Mouse (Mus musculus): ENCODE data around the gene Gpr153. TPM values are rescaled to one million over a fixed set of nuclear protein-coding genes. Genes with fewer than 3 reads are reported as not detected.

Gpr153 gene
- polyA plus RNA-seq, 1 experiment from 2014 or later, result 6.6 TPM

GRCm38 (mm10) chr4:152287317-152288120 is 13.5 kb downstream of the Gpr153 start:
- H3K36me3 ChIP-seq (ENCODE audit: control insufficient read depth, insufficient read depth, low read length), result no peaks in the 10 kb centered on the region
- no peak overlapping the region for H3K9ac ChIP-seq (ENCODE audit: low read length)
- no peak overlapping the region; the same call in 1 of the 2 replicates for H3K4me2 ChIP-seq (ENCODE audit: low read depth, low read length, severe bottlenecking)
- no peak for DNase-seq (ENCODE audit: low spot score)
- H3K27me3 ChIP-seq (ENCODE audit: control insufficient read depth, insufficient read depth, low read length), result peaks cover 91% of the 10 kb centered on the region
- no peak overlapping the region for H3K4me3 ChIP-seq (ENCODE audit: low read depth, low read length)
- ATAC-seq (replicated peaks; ENCODE audit: low FRiP score), result no peak
- peaks cover 34% of the 10 kb centered on the region for H3K4me1 ChIP-seq (replicated peaks; ENCODE audit: control insufficient read depth, insufficient read depth, low read length)
- no peak overlapping the region for H3K27ac ChIP-seq (ENCODE audit: low read depth, low read length)
- no peaks in the 10 kb centered on the region for H3K9me3 ChIP-seq (ENCODE audit: control insufficient read depth, low read length)
- 10% methylated on average over 19 of the region's 19 CpGs for WGBS

- no peaks in the 10 kb centered on the region for H3K9me3 ChIP-seq (ENCODE audit: control insufficient read depth, low read length)
- H3K36me3 ChIP-seq (ENCODE audit: control insufficient read depth, insufficient read depth, low read length), result no peaks in the 10 kb centered on the region
- H3K9ac ChIP-seq (ENCODE audit: low read length), result no peak overlapping the region
- peaks cover 35% of the 10 kb centered on the region for H3K4me1 ChIP-seq (replicated peaks; ENCODE audit: control insufficient read depth, insufficient read depth, low read length)
- H3K27me3 ChIP-seq (ENCODE audit: control insufficient read depth, insufficient read depth, low read length), result peaks cover 90% of the 10 kb centered on the region
- WGBS, result 35% methylated on average over 18 of the region's 18 CpGs
- no peak for DNase-seq (ENCODE audit: low spot score)
- no peak for ATAC-seq (replicated peaks; ENCODE audit: low FRiP score)
- H3K27ac ChIP-seq (ENCODE audit: low read depth, low read length), result no peak overlapping the region
- no peak overlapping the region for H3K4me3 ChIP-seq (ENCODE audit: low read depth, low read length)
- no peak overlapping the region for H3K4me2 ChIP-seq (ENCODE audit: low read depth, low read length, severe bottlenecking)
Measured at GRCm38 (mm10) chr4:152288398-152288945, 14.4 kb downstream of the Gpr153 start.

GRCm38 (mm10) chr4:152290385-152290784 is 16.4 kb downstream of the Gpr153 start:
- peak overlapping the region; percentile 62 for H3K4me2 ChIP-seq (ENCODE audit: low read depth, low read length, severe bottlenecking)
- no peaks in the 10 kb centered on the region for H3K36me3 ChIP-seq (ENCODE audit: control insufficient read depth, insufficient read depth, low read length)
- ATAC-seq (replicated peaks; ENCODE audit: low FRiP score), result peak; percentile 73
- WGBS, result under 1% methylated on average over 32 of the region's 39 CpGs
- peak overlapping the region; percentile 47 for H3K9ac ChIP-seq (ENCODE audit: low read length)
- H3K9me3 ChIP-seq (ENCODE audit: control insufficient read depth, low read length), result no peaks in the 10 kb centered on the region
- peak; percentile 85 for DNase-seq (ENCODE audit: low spot score)
- peak overlapping the region; percentile 25 for H3K4me3 ChIP-seq (ENCODE audit: low read depth, low read length)
- H3K27me3 ChIP-seq (ENCODE audit: control insufficient read depth, insufficient read depth, low read length), result peaks cover 87% of the 10 kb centered on the region
- H3K27ac ChIP-seq (ENCODE audit: low read depth, low read length), result no peak overlapping the region
- peaks cover 37% of the 10 kb centered on the region for H3K4me1 ChIP-seq (replicated peaks; ENCODE audit: control insufficient read depth, insufficient read depth, low read length)

- DNase-seq (ENCODE audit: low spot score) (no peak), ATAC-seq (replicated peaks; ENCODE audit: low FRiP score) (no peak)
- H3K9ac ChIP-seq (ENCODE audit: low read length), result no peak overlapping the region
- H3K4me1 ChIP-seq (replicated peaks; ENCODE audit: control insufficient read depth, insufficient read depth, low read length), result peaks cover 35% of the 10 kb centered on the region
- 0 out of 2 replicates have a peak overlapping the region, but pooled peaks have one; percentile 25 for H3K4me3 ChIP-seq (ENCODE audit: low read depth, low read length)
- no peaks in the 10 kb centered on the region for H3K9me3 ChIP-seq (ENCODE audit: control insufficient read depth, low read length)
- H3K27me3 ChIP-seq (ENCODE audit: control insufficient read depth, insufficient read depth, low read length), result peaks cover 87% of the 10 kb centered on the region
- WGBS, result 5% methylated on average over 11 of the region's 11 CpGs
- H3K27ac ChIP-seq (ENCODE audit: low read depth, low read length), result no peak overlapping the region
- no peaks in the 10 kb centered on the region for H3K36me3 ChIP-seq (ENCODE audit: control insufficient read depth, insufficient read depth, low read length)
- peak overlapping the region; percentile 62; the same call in 1 of the 2 replicates for H3K4me2 ChIP-seq (ENCODE audit: low read depth, low read length, severe bottlenecking)
Measured at GRCm38 (mm10) chr4:152290991-152291390, 17.0 kb downstream of the Gpr153 start.

- H3K4me1 ChIP-seq (replicated peaks; ENCODE audit: control insufficient read depth, insufficient read depth, low read length), result peaks cover 31% of the 10 kb centered on the region
- no peak within 1 kb of the TSS for H3K27ac ChIP-seq (ENCODE audit: low read depth, low read length)
Measured at GRCm38 (mm10) chr4:152291562-152291961, 17.5 kb downstream of the Gpr153 start, which contains the start of gene Hes3. Hes3 (minus strand) TSS chr4:152291662.

GRCm38 (mm10) chr4:152292102-152292765 is 18.2 kb downstream of the Gpr153 start:
- DNase-seq (ENCODE audit: low spot score) (no peak), ATAC-seq (replicated peaks; ENCODE audit: low FRiP score) (no peak)
- Histone ChIP-seq H3K4me1 (replicated peaks; ENCODE audit: control insufficient read depth, insufficient read depth, low read length) (peaks cover 31% of the 10 kb centered on the region), H3K9me3 (ENCODE audit: control insufficient read depth, low read length) (no peaks in the 10 kb centered on the region), H3K27ac (ENCODE audit: low read depth, low read length) (no peak overlapping the region), H3K9ac (ENCODE audit: low read length) (no peak overlapping the region), H3K4me3 (ENCODE audit: low read depth, low read length) (no peak overlapping the region), H3K36me3 (ENCODE audit: control insufficient read depth, insufficient read depth, low read length) (no peaks in the 10 kb centered on the region), H3K4me2 (ENCODE audit: low read depth, low read length, severe bottlenecking) (no peak overlapping the region), H3K27me3 (ENCODE audit: control insufficient read depth, insufficient read depth, low read length) (peaks cover 75% of the 10 kb centered on the region)
- 8% methylated on average over 12 of the region's 12 CpGs for WGBS

More at GRCm38 (mm10) chr4:152291562-152291961, 17.5 kb downstream of the Gpr153 start, which contains the start of gene Hes3:
- DNase-seq (ENCODE audit: low spot score) (no peak), ATAC-seq (replicated peaks; ENCODE audit: low FRiP score) (no peak)
- WGBS, result 10% methylated on average over 6 of the region's 6 CpGs
- Histone ChIP-seq H3K9ac (ENCODE audit: low read length) (peak within 1 kb of the TSS; percentile 47; the same call in 1 of the 2 replicates), H3K4me3 (ENCODE audit: low read depth, low read length) (peak within 1 kb of the TSS; percentile 25), H3K4me2 (ENCODE audit: low read depth, low read length, severe bottlenecking) (peak within 1 kb of the TSS; percentile 62), H3K36me3 (ENCODE audit: control insufficient read depth, insufficient read depth, low read length) (no peaks in the 10 kb centered on the region), H3K27me3 (ENCODE audit: control insufficient read depth, insufficient read depth, low read length) (peaks cover 82% of the 10 kb centered on the region), H3K9me3 (ENCODE audit: control insufficient read depth, low read length) (no peaks in the 10 kb centered on the region)

- DNase-seq (ENCODE audit: low spot score), result no peak
- Histone ChIP-seq H3K36me3 (ENCODE audit: control insufficient read depth, insufficient read depth, low read length) (no peaks in the 10 kb centered on the region), H3K4me1 (replicated peaks; ENCODE audit: control insufficient read depth, insufficient read depth, low read length) (peaks cover 36% of the 10 kb centered on the region), H3K4me3 (ENCODE audit: low read depth, low read length) (no peak overlapping the region), H3K27me3 (ENCODE audit: control insufficient read depth, insufficient read depth, low read length) (peaks cover 60% of the 10 kb centered on the region), H3K27ac (ENCODE audit: low read depth, low read length) (no peak overlapping the region), H3K4me2 (ENCODE audit: low read depth, low read length, severe bottlenecking) (no peak overlapping the region), H3K9ac (ENCODE audit: low read length) (no peak overlapping the region), H3K9me3 (ENCODE audit: control insufficient read depth, low read length) (no peaks in the 10 kb centered on the region)
- WGBS, result 62% methylated on average over 10 of the region's 10 CpGs
- ATAC-seq (replicated peaks; ENCODE audit: low FRiP score), result no peak
Measured at GRCm38 (mm10) chr4:152294188-152294929, 20.3 kb downstream of the Gpr153 start.

GRCm38 (mm10) chr4:152295916-152296315 is 21.9 kb downstream of the Gpr153 start:
- no peak overlapping the region for H3K4me3 ChIP-seq (ENCODE audit: low read depth, low read length)
- peaks cover 24% of the 10 kb centered on the region for H3K4me1 ChIP-seq (replicated peaks; ENCODE audit: control insufficient read depth, insufficient read depth, low read length)
- 63% methylated on average over 4 of the region's 4 CpGs for WGBS
- ATAC-seq (replicated peaks; ENCODE audit: low FRiP score) (no peak), DNase-seq (ENCODE audit: low spot score) (no peak)
- no peaks in the 10 kb centered on the region for H3K36me3 ChIP-seq (ENCODE audit: control insufficient read depth, insufficient read depth, low read length)
- H3K9me3 ChIP-seq (ENCODE audit: control insufficient read depth, low read length), result no peaks in the 10 kb centered on the region
- H3K27me3 ChIP-seq (ENCODE audit: control insufficient read depth, insufficient read depth, low read length), result peaks cover 45% of the 10 kb centered on the region
- no peak overlapping the region for H3K27ac ChIP-seq (ENCODE audit: low read depth, low read length)
- H3K4me2 ChIP-seq (ENCODE audit: low read depth, low read length, severe bottlenecking), result no peak overlapping the region
- H3K9ac ChIP-seq (ENCODE audit: low read length), result no peak overlapping the region
